In the genomic region with DNA sequence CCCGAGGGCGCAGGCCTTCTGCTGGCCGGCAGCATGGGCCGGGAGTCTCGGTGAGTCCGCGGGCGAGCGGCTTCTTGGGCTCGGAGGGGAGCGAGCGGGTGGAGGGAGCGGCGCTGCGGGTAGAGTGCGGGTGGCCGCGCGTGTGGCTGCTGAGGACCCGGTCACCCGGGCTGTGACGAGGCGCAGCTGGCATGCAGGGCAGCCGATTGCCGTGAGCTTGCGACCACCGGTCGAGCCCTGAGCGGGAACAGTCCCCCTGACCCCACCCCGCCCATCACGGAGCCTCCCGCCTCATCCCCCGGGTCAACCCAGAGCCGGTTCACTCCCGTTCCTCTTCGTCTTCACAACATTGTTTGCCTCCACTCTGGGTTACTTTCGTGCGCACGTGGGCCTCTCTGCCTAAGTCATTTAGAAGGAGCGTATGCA, we compare ENCODE assay signal across 8 mouse cellular contexts. TPM values are rescaled to one million over a fixed set of nuclear protein-coding genes. Genes with fewer than 3 reads are reported as not detected.
DNase-seq lines count a peak whose midpoint lies in the region; ATAC-seq and TF ChIP-seq lines count a peak whose summit lies in the region.

No protein-coding gene starts in this region.

- H3K27me3 ChIP-seq in lung, embryonic 15.5 days: no peaks in the 10 kb centered on the region
- H3K27me3 ChIP-seq in embryonic facial prominence, embryonic 15.5 days: no peaks in the 10 kb centered on the region
- no peaks in the 10 kb centered on the region for H3K27me3 ChIP-seq in intestine, postnatal 0 days (replicated peaks; ENCODE audit: control insufficient read depth, insufficient read depth, low read length)
- H3K27me3 ChIP-seq in neural tube, embryonic 14.5 days (ENCODE audit: control insufficient read depth, insufficient read depth, low read length): no peaks in the 10 kb centered on the region

- no peaks in the 10 kb centered on the region for H3K9me3 ChIP-seq in lung, embryonic 15.5 days
- H3K9me3 ChIP-seq in embryonic facial prominence, embryonic 15.5 days (replicated peaks): no peaks in the 10 kb centered on the region
- H3K9me3 ChIP-seq in intestine, postnatal 0 days (ENCODE audit: control insufficient read depth): no peaks in the 10 kb centered on the region
- H3K9me3 ChIP-seq in neural tube, embryonic 14.5 days (ENCODE audit: control insufficient read depth, low read length): no peaks in the 10 kb centered on the region

- no peak for DNase-seq in lung, postnatal 10 days
- DNase-seq in cerebellum, adult 11 months: no peak
- DNase-seq in ovary, adult 18-20 months (ENCODE audit: low spot score): no peak
- no peak for DNase-seq in spleen, postnatal 36 days (ENCODE audit: low spot score in 2 of 2)

- H3K4me1 ChIP-seq in lung, embryonic 15.5 days: peaks cover 15% of the 10 kb centered on the region
- H3K4me1 ChIP-seq in embryonic facial prominence, embryonic 15.5 days: peaks cover 17% of the 10 kb centered on the region
- no peaks in the 10 kb centered on the region for H3K4me1 ChIP-seq in intestine, postnatal 0 days (replicated peaks; ENCODE audit: control insufficient read depth, insufficient read depth, low read length)
- peaks cover 13% of the 10 kb centered on the region for H3K4me1 ChIP-seq in neural tube, embryonic 14.5 days (ENCODE audit: control insufficient read depth, insufficient read depth, low read length)

- no peak overlapping the region for H3K27ac ChIP-seq in lung, embryonic 15.5 days
- no peak overlapping the region for H3K27ac ChIP-seq in embryonic facial prominence, embryonic 15.5 days (replicated peaks)
- H3K27ac ChIP-seq in intestine, postnatal 0 days (ENCODE audit: low read depth, low read length): no peak overlapping the region
- H3K27ac ChIP-seq in neural tube, embryonic 14.5 days (ENCODE audit: low read depth, low read length): peak overlapping the region; percentile 48; the same call in 1 of the 2 replicates

- no peak for ATAC-seq in lung, embryonic 15.5 days (ENCODE audit: borderline replicate concordance, extremely low read depth, low FRiP score, low TSS enrichment)
- ATAC-seq in embryonic facial prominence, embryonic 15.5 days (ENCODE audit: insufficient number of reproducible peaks, low FRiP score, low TSS enrichment, low read depth): peak; percentile 61; the same call in 1 of the 2 replicates
- ATAC-seq in intestine, postnatal 0 days: peak; percentile 50
- ATAC-seq in neural tube, embryonic 14.5 days (ENCODE audit: low read depth): peak; percentile 57

- H3K4me3 ChIP-seq in lung, embryonic 15.5 days: peak overlapping the region; percentile 99
- peak overlapping the region; percentile 97 for H3K4me3 ChIP-seq in embryonic facial prominence, embryonic 15.5 days (replicated peaks)
- H3K4me3 ChIP-seq in intestine, postnatal 0 days (ENCODE audit: low read depth, low read length): peak overlapping the region; percentile 99
- H3K4me3 ChIP-seq in neural tube, embryonic 14.5 days (ENCODE audit: low read depth, low read length): peak overlapping the region; percentile 99

- no peak for TF ChIP-seq CTCF in intestine, postnatal 0 days (IDR thresholded peaks at IDR 0.05; ENCODE audit: low read depth)

- H3K36me3 ChIP-seq in lung, embryonic 15.5 days: peaks cover 47% of the 10 kb centered on the region
- peaks cover 38% of the 10 kb centered on the region for H3K36me3 ChIP-seq in embryonic facial prominence, embryonic 15.5 days
- peaks cover 38% of the 10 kb centered on the region for H3K36me3 ChIP-seq in intestine, postnatal 0 days (ENCODE audit: control insufficient read depth, insufficient read depth)
- H3K36me3 ChIP-seq in neural tube, embryonic 14.5 days (ENCODE audit: control insufficient read depth, insufficient read depth, low read length): peaks cover 44% of the 10 kb centered on the region

- peak overlapping the region; percentile 78 for H3K4me2 ChIP-seq in lung, embryonic 15.5 days
- H3K4me2 ChIP-seq in embryonic facial prominence, embryonic 15.5 days (replicated peaks): peak overlapping the region; percentile 76
- H3K4me2 ChIP-seq in intestine, postnatal 0 days (replicated peaks; ENCODE audit: low read depth): peak overlapping the region; percentile 81
- H3K4me2 ChIP-seq in neural tube, embryonic 14.5 days (ENCODE audit: low read depth, low read length): peak overlapping the region; percentile 87

- peak overlapping the region; percentile 95 for H3K9ac ChIP-seq in lung, embryonic 15.5 days
- peak overlapping the region; percentile 82 for H3K9ac ChIP-seq in embryonic facial prominence, embryonic 15.5 days
- H3K9ac ChIP-seq in intestine, postnatal 0 days (ENCODE audit: low read depth, low read length): peak overlapping the region; percentile 86
- H3K9ac ChIP-seq in neural tube, embryonic 14.5 days (replicated peaks; ENCODE audit: low read depth, low read length): peak overlapping the region; percentile 85

- under 1% methylated on average over 40 of the region's 40 CpGs for WGBS in lung, embryonic 15.5 days
- WGBS in embryonic facial prominence, embryonic 15.5 days: under 1% methylated on average over 40 of the region's 40 CpGs
- under 1% methylated on average over 40 of the region's 40 CpGs for WGBS in intestine, postnatal 0 days
- WGBS in neural tube, embryonic 14.5 days: under 1% methylated on average over 39 of the region's 40 CpGs

RNA-seq across cellular contexts. Expression of a gene that starts 0.3 kb away (rescaled TPM):
- polyA plus RNA-seq in lung, embryonic 15.5 days (2015; fragmentation: Nextera tagmentation; extraction: Ambion mirVana): 29.0 and 31.6 TPM in 2 replicates
- 31.0 and 32.1 TPM in 2 replicates for polyA plus RNA-seq in embryonic facial prominence, embryonic 15.5 days (2015; fragmentation: Nextera tagmentation; extraction: Ambion mirVana)
- 15.6 and 16.6 TPM in 2 replicates for polyA plus RNA-seq in intestine, postnatal 0 days (2015; fragmentation: Nextera tagmentation; extraction: Ambion mirVana)
- 31.2 and 35.4 TPM in 2 replicates for polyA plus RNA-seq in neural tube, embryonic 14.5 days (2014; fragmentation: Nextera tagmentation; extraction: Ambion mirVana)

RNA-seq across cellular contexts. Expression of a gene that starts 12.4 kb away (rescaled TPM):
- polyA plus RNA-seq in lung, embryonic 15.5 days (2015; fragmentation: Nextera tagmentation; extraction: Ambion mirVana): 53.1 and 58.4 TPM in 2 replicates
- polyA plus RNA-seq in embryonic facial prominence, embryonic 15.5 days (2015; fragmentation: Nextera tagmentation; extraction: Ambion mirVana): 59.7 and 64.7 TPM in 2 replicates
- polyA plus RNA-seq in intestine, postnatal 0 days (2015; fragmentation: Nextera tagmentation; extraction: Ambion mirVana): 24.8 and 26.9 TPM in 2 replicates
- 112 and 118 TPM in 2 replicates for polyA plus RNA-seq in neural tube, embryonic 14.5 days (2014; fragmentation: Nextera tagmentation; extraction: Ambion mirVana)

RNA-seq across cellular contexts. Expression of a gene that starts 35.5 kb away (rescaled TPM):
- polyA plus RNA-seq in lung, embryonic 15.5 days (2015; fragmentation: Nextera tagmentation; extraction: Ambion mirVana): 25.1 and 29.1 TPM in 2 replicates
- polyA plus RNA-seq in embryonic facial prominence, embryonic 15.5 days (2015; fragmentation: Nextera tagmentation; extraction: Ambion mirVana): 30.3 and 32.3 TPM in 2 replicates
- 13.9 and 14.3 TPM in 2 replicates for polyA plus RNA-seq in intestine, postnatal 0 days (2015; fragmentation: Nextera tagmentation; extraction: Ambion mirVana)
- polyA plus RNA-seq in neural tube, embryonic 14.5 days (2014; fragmentation: Nextera tagmentation; extraction: Ambion mirVana): 32.7 and 40.4 TPM in 2 replicates

RNA-seq across cellular contexts. Expression of a gene that starts 57.8 kb away (rescaled TPM):
- polyA plus RNA-seq in lung, embryonic 15.5 days (2015; fragmentation: Nextera tagmentation; extraction: Ambion mirVana): 59.3 and 64.9 TPM in 2 replicates
- polyA plus RNA-seq in embryonic facial prominence, embryonic 15.5 days (2015; fragmentation: Nextera tagmentation; extraction: Ambion mirVana): 59.5 and 60.3 TPM in 2 replicates
- polyA plus RNA-seq in intestine, postnatal 0 days (2015; fragmentation: Nextera tagmentation; extraction: Ambion mirVana): 20.4 and 21.8 TPM in 2 replicates
- polyA plus RNA-seq in neural tube, embryonic 14.5 days (2014; fragmentation: Nextera tagmentation; extraction: Ambion mirVana): 97.6 and 107 TPM in 2 replicates
